Mouse (Mus musculus): ENCODE measurements around the gene Gm20532. TPM values are rescaled to one million over a fixed set of nuclear protein-coding genes. Genes with fewer than 3 reads are reported as not detected.

Gm20532 gene
- polyA plus RNA-seq, 1 experiment from 2014 or later: not detected

DNA sequence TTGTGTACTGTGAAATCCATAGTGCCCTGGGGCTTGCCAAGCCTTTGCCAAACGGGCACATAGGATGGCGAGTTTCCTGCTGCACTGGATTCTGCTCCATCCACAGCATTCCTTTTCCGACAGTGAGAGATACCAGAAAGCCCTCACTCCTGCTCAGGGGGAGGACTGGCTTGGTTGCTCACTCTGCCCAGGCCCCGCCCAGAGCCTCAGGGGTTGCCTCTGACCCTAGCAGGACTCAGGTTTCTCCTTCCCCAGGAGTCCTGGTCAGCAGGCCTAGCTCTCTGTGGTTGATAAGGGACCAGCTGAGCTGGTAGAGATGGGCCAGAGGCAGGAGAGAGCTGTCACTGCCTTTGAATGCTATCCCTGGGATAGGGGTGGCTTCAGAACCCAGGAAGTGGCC is 2.1 kb downstream of the Gm20532 start:
- no peaks in the 10 kb centered on the region for H3K27me3 ChIP-seq (replicated peaks)
- no peak overlapping the region for H3K4me3 ChIP-seq (replicated peaks)
- WGBS: 66% methylated on average over 4 of the region's 4 CpGs
- 0 out of 2 replicates have a peak overlapping the region, but pooled peaks have one; percentile 9 for H3K27ac ChIP-seq (replicated peaks)
- peaks cover 17% of the 10 kb centered on the region for H3K4me1 ChIP-seq
- H3K9ac ChIP-seq (replicated peaks): no peak overlapping the region
- no peak for ATAC-seq (ENCODE audit: low FRiP score)
- H3K9me3 ChIP-seq (replicated peaks): no peaks in the 10 kb centered on the region
- H3K4me2 ChIP-seq: peak overlapping the region; percentile 25; the same call in 1 of the 2 replicates
- no peaks in the 10 kb centered on the region for H3K36me3 ChIP-seq

DNA sequence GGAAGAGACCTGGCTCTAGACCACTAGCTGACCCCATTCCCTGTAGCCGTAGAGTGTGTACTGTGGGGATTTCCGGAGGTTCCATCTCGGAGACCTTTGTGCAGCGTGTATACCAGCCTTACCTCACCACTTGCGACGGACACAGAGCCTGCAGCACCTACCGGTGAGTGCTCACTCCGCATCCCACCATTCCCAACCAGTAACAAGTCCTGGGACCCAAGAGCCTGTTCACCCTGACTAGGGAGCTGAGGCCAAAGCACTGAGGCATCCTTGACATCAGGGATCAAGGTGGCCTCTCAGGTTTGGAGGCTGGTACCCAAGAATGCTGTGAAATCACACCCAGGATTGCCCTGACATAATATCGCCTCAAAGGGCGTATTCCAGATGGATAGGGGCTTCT is 2.8 kb downstream of the Gm20532 start:
- Histone ChIP-seq H3K4me1 (peaks cover 17% of the 10 kb centered on the region), H3K4me3 (replicated peaks) (no peak overlapping the region), H3K36me3 (no peaks in the 10 kb centered on the region), H3K27ac (replicated peaks) (no peak overlapping the region), H3K9ac (replicated peaks) (no peak overlapping the region), H3K4me2 (peak overlapping the region; percentile 17; the same call in 1 of the 2 replicates), H3K9me3 (replicated peaks) (no peaks in the 10 kb centered on the region), H3K27me3 (replicated peaks) (no peaks in the 10 kb centered on the region)
- ATAC-seq (ENCODE audit: low FRiP score): no peak
- 92% methylated on average over 10 of the region's 10 CpGs for WGBS

DNA sequence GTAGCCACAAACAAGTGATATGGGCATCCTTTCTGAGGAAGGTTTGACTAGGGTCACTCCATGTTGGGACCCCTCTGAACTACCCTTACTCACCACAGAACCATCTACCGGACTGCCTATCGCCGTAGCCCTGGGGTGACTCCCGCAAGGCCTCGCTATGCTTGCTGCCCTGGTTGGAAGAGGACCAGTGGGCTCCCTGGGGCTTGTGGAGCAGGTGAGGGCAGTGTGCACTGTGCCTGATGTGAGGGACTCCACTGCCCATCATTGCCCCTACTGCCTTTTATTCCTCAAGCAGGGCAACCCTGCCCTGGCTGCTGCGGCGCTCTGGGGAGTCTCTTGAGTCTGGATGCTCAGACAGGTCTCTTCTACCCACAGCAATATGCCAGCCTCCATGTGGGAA is 3.8 kb downstream of the Gm20532 start:
- 94% methylated on average over 7 of the region's 7 CpGs for WGBS
- Histone ChIP-seq H3K36me3 (no peaks in the 10 kb centered on the region), H3K9ac (replicated peaks) (no peak overlapping the region), H3K4me1 (peaks cover 17% of the 10 kb centered on the region), H3K27me3 (replicated peaks) (no peaks in the 10 kb centered on the region), H3K27ac (replicated peaks) (no peak overlapping the region), H3K4me3 (replicated peaks) (no peak overlapping the region), H3K9me3 (replicated peaks) (no peaks in the 10 kb centered on the region), H3K4me2 (peak overlapping the region; percentile 17; the same call in 1 of the 2 replicates)
- ATAC-seq (ENCODE audit: low FRiP score): no peak

DNA sequence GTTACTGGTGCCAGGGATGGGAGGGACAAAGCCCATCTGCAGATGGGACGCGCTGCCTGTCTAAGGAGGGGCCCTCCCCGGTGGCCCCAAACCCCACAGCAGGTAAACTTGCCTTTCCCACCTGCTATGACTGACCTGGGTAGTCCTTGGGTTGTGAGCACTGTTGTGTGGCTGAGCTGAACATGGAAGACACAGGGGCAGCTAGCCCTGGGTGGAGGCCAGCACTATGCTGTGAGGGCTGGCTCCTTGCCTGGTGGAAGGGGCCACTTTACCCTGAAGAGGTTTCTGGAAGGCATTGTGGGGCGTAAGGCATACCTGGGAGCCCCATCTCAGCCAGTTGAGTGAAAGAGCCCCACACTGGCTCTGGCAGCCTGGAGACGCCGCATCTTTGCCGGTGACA is 4.5 kb downstream of the Gm20532 start:
- no peak overlapping the region for H3K4me3 ChIP-seq (replicated peaks)
- H3K9ac ChIP-seq (replicated peaks): no peak overlapping the region
- no peak overlapping the region for H3K27ac ChIP-seq (replicated peaks)
- no peak overlapping the region for H3K4me2 ChIP-seq
- no peak for ATAC-seq (ENCODE audit: low FRiP score)
- no peaks in the 10 kb centered on the region for H3K9me3 ChIP-seq (replicated peaks)
- 85% methylated on average over 7 of the region's 7 CpGs for WGBS
- peaks cover 17% of the 10 kb centered on the region for H3K4me1 ChIP-seq
- H3K27me3 ChIP-seq (replicated peaks): no peaks in the 10 kb centered on the region
- H3K36me3 ChIP-seq: no peaks in the 10 kb centered on the region

DNA sequence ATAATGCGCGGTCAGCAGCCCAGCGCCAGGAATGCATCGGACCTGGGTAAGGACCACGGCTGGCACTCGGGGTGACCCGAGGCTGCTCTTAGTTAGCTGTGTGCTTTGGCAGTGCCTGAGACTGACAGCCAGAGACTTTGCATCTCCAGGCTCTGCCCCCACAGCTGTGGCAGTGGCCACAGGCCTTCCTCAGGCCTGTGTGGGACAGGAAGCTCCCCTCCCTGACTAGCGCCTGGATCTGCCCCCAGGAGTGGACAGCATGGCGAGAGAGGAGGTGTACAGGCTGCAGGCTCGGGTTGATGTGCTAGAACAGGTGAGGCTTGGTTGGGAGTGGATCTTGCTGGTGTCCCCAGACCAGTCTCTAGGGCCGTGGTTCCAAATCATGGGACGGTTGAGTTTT is 5.0 kb downstream of the Gm20532 start:
- no peak overlapping the region for H3K4me2 ChIP-seq
- peaks cover 12% of the 10 kb centered on the region for H3K4me1 ChIP-seq
- no peak overlapping the region for H3K27ac ChIP-seq (replicated peaks)
- no peaks in the 10 kb centered on the region for H3K36me3 ChIP-seq
- H3K9me3 ChIP-seq (replicated peaks): no peaks in the 10 kb centered on the region
- no peak overlapping the region for H3K9ac ChIP-seq (replicated peaks)
- 88% methylated on average over 12 of the region's 12 CpGs for WGBS
- H3K27me3 ChIP-seq (replicated peaks): no peaks in the 10 kb centered on the region
- H3K4me3 ChIP-seq (replicated peaks): no peak overlapping the region
- no peak for ATAC-seq (ENCODE audit: low FRiP score)

DNA sequence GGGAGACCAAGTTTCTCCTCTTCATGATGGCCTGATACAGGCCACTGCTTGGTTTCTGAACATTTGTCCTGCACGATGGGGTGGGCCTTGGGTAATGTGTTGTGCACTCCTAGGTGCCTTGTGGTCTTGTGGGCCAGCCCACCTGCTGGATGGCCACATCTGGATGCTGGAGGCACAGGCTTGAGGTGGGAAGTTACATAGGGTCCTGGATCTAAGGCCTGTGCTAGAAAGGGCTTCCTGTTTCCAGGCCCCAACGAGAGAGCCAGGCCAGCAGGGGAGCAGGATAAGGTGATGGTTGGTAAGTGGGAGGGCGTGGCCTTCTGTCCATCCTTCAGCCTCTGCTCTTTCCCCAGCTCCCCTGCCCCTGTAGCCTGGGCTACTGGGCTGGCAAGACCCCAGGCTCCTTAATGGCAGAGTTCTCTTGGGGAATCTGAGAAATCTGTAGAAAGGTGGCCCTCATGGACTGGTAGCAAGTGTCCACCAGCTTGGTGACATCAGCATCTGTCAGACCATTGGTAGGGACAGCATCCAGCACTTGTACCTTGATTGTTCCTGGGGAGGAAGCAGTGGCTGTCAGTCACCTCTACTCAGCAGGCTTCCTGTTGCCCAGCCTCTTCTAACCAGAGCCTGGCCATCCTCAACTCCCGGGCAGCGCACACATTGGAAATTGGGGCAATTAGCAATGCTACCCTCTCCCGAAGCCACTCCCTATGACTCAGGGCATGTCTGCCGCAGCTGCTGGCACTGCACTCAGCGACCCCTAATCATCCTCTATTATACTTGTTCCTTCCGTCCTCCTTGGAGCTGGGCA is 7.0 kb downstream of the Gm20532 start:
- no peak overlapping the region for H3K4me3 ChIP-seq (replicated peaks)
- WGBS: 37% methylated on average over 9 of the region's 9 CpGs
- no peaks in the 10 kb centered on the region for H3K27me3 ChIP-seq (replicated peaks)
- H3K4me2 ChIP-seq: no peak overlapping the region
- H3K4me1 ChIP-seq: 0 out of 2 replicates have a peak, but pooled peaks cover 3% of the 10 kb centered on the region
- no peak overlapping the region for H3K27ac ChIP-seq (replicated peaks)
- ATAC-seq (ENCODE audit: low FRiP score): no peak
- no peaks in the 10 kb centered on the region for H3K36me3 ChIP-seq
- no peaks in the 10 kb centered on the region for H3K9me3 ChIP-seq (replicated peaks)
- H3K9ac ChIP-seq (replicated peaks): no peak overlapping the region

DNA sequence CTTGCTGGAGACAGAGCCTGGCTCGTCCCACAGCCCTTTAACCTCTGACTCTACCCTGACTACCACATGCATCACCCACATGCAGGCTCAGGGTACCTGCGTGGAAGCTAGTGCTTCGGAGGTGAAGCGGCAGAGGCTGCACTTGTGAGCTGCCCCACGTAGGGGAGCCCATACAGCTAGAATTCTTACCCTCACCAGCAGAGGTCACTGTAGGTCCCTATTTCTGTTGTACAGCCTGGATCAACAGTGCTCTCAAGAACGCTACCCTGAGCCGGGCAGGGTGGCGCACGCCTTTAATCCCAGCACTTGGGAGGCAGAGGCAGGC is 7.5 kb downstream of the Gm20532 start:
- Histone ChIP-seq H3K9me3 (replicated peaks) (no peaks in the 10 kb centered on the region), H3K27ac (replicated peaks) (no peak overlapping the region), H3K9ac (replicated peaks) (no peak overlapping the region), H3K4me2 (no peak overlapping the region), H3K36me3 (no peaks in the 10 kb centered on the region), H3K27me3 (replicated peaks) (no peaks in the 10 kb centered on the region), H3K4me1 (0 out of 2 replicates have a peak, but pooled peaks cover 3% of the 10 kb centered on the region), H3K4me3 (replicated peaks) (no peak overlapping the region)
- no peak for ATAC-seq (ENCODE audit: low FRiP score)
- 60% methylated on average over 9 of the region's 9 CpGs for WGBS

DNA sequence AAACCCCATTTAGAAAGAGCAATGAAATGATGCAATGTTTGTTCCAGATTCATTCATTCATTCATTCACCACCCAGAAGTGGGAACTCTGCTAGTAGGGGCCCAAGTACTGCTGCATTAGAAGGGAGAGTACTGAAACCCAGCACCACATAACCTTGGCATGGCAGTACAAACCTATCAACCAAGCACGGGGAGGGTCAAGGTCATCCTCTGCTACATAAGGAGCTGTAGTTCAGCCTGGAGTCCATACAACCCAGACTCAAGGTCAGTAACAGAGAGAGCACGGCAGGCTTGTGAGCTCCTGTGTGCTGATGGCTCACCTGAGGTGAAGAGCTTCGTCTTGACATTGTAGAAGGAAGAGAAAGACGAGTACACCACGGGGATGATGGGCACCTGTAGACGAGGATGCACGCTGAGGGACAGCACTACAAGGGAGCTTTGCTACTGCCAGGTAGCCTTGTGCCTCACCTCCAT is 8.1 kb downstream of the Gm20532 start:
- H3K4me1 ChIP-seq: 0 out of 2 replicates have a peak, but pooled peaks cover 3% of the 10 kb centered on the region
- 91% methylated on average over 7 of the region's 7 CpGs for WGBS
- no peaks in the 10 kb centered on the region for H3K36me3 ChIP-seq
- H3K9me3 ChIP-seq (replicated peaks): no peaks in the 10 kb centered on the region
- H3K27me3 ChIP-seq (replicated peaks): no peaks in the 10 kb centered on the region
- H3K4me3 ChIP-seq (replicated peaks): no peak overlapping the region
- H3K9ac ChIP-seq (replicated peaks): no peak overlapping the region
- no peak overlapping the region for H3K27ac ChIP-seq (replicated peaks)
- ATAC-seq (ENCODE audit: low FRiP score): no peak
- H3K4me2 ChIP-seq: no peak overlapping the region

DNA sequence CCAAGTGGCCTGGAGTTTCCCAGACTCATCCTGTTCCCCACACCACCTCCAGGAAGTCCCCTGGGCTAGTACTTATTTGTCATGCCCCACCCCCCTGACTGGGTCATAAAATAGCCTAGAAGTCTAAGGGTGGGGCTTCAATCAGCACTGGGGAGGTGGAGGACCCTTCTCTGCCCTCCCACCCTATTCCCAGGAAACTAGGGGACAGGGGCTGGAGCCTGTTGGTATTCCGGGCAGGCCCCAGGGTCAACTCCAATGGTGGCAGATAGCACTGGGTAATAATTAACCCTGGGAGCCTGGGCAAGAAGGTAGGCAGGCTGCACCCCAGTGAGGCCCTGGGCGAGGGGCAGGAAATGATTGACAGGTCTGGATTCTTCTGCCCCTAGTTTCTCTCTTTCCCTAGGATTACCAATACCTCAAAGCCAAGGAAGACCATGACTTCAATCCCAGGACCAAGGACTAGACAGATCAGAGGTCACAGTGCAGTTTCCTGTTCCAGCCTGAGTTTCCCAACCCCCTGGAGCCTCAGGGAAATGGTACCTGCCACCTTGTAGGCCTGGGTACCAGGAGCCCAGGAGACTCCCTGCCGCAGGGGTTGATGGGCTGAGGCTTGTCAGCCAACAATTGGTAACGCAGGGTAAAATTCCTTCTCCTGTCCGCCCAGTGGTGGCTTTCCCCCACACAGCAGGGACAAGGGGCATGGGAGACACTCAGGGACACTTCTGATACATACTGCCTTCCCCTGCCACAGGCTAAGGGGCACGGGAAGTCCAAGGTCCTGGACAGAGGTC is 8.7 kb downstream of the Gm20532 start:
- no peak overlapping the region for H3K4me2 ChIP-seq
- H3K4me3 ChIP-seq (replicated peaks): no peak overlapping the region
- 0 out of 2 replicates have a peak, but pooled peaks cover 3% of the 10 kb centered on the region for H3K4me1 ChIP-seq
- ATAC-seq (ENCODE audit: low FRiP score): no peak
- no peaks in the 10 kb centered on the region for H3K27me3 ChIP-seq (replicated peaks)
- H3K9me3 ChIP-seq (replicated peaks): no peaks in the 10 kb centered on the region
- no peaks in the 10 kb centered on the region for H3K36me3 ChIP-seq
- no peak overlapping the region for H3K27ac ChIP-seq (replicated peaks)
- 72% methylated on average over 6 of the region's 6 CpGs for whole genome bisulfite sequencing
- no peak overlapping the region for H3K9ac ChIP-seq (replicated peaks)

DNA sequence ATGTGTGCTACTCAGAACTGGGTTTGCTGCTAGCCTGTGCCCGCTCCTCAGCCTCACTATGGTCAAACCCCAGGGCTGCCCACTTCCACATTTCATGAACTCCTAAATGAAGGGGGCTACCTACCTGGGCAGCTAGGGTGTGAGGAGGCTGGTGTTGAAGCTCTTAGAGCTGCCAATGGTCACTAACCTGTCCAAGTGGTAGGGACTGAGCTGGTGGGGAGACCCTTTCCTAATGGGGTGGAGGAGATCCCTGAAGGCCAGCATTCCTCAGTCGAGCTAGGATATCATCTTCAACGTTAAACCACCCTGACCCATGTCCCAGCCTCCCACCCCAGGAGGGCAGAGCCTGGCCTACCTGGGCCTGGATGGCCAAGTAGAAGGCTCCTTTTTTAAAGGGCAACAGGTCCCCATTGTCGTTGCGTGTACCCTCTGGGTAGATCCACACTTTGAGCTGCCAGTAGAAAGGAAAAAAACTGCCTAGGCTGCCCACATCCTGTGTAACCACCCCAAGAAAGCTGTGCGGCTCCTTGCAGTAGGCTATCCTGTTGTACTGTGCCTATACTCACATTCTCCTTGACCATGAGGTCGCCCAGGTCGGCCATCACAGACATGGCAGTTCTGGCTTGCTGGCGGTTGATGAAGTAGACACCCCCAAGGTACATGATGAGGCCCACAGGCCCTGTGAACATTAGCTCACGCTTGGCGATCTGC is 9.4 kb downstream of the Gm20532 start:
- 88% methylated on average over 11 of the region's 11 CpGs for WGBS
- Histone ChIP-seq H3K9ac (replicated peaks) (no peak overlapping the region), H3K27ac (replicated peaks) (no peak overlapping the region), H3K4me2 (no peak overlapping the region), H3K27me3 (replicated peaks) (no peaks in the 10 kb centered on the region), H3K4me3 (replicated peaks) (no peak overlapping the region), H3K36me3 (no peaks in the 10 kb centered on the region), H3K4me1 (0 out of 2 replicates have a peak, but pooled peaks cover 3% of the 10 kb centered on the region), H3K9me3 (replicated peaks) (no peaks in the 10 kb centered on the region)
- ATAC-seq (ENCODE audit: low FRiP score): no peak

DNA sequence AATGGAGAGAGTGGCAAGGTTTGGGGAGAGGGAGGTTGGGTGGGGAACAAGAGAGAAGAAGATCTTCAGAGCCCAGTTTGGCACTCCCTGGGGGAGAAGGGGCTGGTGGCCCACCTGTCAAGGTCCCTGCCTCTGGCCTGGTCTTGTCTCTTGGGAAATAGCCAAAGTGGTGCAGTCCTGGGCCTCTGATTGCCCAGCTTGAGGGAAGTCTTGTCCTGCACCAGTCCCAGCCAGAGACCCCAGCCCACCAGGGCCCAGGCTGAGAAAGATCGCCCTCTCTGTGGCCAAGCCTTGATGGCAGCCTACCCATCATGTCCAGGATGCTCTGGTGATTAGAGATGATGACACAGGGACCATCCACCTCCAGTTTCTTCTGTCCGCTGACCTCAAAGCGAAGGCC is 10.5 kb downstream of the Gm20532 start:
- WGBS: 95% methylated on average over 3 of the region's 3 CpGs
- H3K9me3 ChIP-seq (replicated peaks): no peaks in the 10 kb centered on the region
- ATAC-seq (ENCODE audit: low FRiP score): no peak
- no peak overlapping the region for H3K27ac ChIP-seq (replicated peaks)
- no peaks in the 10 kb centered on the region for H3K4me1 ChIP-seq
- no peak overlapping the region for H3K4me2 ChIP-seq
- 0 out of 2 replicates have a peak, but pooled peaks cover 2% of the 10 kb centered on the region for H3K27me3 ChIP-seq (replicated peaks)
- no peaks in the 10 kb centered on the region for H3K36me3 ChIP-seq
- H3K4me3 ChIP-seq (replicated peaks): no peak overlapping the region
- H3K9ac ChIP-seq (replicated peaks): no peak overlapping the region

All from neural tube, embryonic 15.5 days (tissue).